Comparison of ENCODE assay signal across 1 mouse cellular context in the genomic region with DNA sequence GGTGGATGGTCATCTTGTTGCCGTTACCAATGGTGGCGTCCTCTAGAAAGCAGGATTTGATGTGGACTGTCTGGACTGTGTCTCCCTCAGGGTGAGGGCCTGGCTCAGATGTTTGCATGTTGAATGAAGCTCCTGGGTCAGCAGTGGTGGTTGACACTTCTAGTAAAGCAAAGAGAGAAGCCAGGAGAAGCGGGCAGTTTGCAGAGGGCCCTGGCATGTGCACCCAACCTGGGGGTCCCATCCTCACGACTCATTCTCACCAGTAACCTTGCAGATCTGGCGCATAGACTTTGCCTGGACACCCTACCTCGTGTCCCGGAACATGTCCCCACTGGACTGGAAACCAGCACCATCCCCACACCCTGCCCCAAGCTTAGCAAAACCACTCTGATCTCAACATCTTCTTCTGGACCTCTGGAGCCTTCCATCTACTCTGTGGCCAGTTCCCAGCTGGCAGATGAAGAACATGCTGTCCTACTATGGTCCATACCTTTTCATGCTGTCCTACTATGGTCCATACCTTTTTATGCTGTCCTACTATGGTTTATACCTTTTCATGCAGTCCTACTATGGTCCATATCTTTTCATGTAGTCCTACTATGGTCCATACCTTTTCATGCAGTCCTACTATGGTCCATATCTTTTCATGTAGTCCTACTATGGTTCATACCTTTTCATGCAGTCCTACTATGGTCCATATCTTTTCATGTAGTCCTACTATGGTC.
TF ChIP-seq lines count a peak whose summit lies in the region.

No protein-coding gene starts in this region.

TF ChIP-seq in MEL, 35 proteins besides CTCF, POLR2A, EP300 and RAD21:
- TF ChIP-seq SMC3 (IDR thresholded peaks at IDR 0.05; ENCODE audit: low read depth, low read length) (no peak), ZKSCAN1 (IDR thresholded peaks at IDR 0.05; ENCODE audit: low read depth, low read length) (peak; percentile 90)
